Mouse (Mus musculus): ENCODE results near the gene Gm17175.
"Not testable (repeated sequence)": the region's sequence is repeated elsewhere in the genome, so short reads cannot be mapped to it uniquely, and the experiment has no call there.

Gene Gm17175

DNA sequence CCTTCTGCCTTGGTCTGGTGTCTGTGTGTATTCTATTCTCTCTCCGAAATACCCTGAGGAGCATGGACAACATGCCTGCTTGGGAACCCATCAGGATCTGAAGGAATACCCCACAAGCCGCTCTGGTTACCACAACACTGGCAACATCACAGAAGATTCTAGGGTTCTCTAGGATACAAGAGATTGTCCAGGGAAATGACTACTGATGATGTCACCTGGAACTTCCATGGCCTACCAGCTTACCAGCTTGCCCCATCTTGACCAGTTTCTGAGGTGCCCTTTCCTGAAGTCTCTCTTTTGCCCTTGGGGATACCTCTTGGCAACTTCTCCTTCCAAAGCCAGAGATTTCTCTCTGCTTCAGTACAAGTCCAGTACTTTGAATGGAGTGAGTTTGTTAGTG, at the start of gene Gm17175:
Gene Gm17175 (minus strand): TSS at position 101 of the 400 bp plus-strand sequence.
- DNase-seq (ENCODE audit: low spot score), result not testable (repeated sequence)

DNA sequence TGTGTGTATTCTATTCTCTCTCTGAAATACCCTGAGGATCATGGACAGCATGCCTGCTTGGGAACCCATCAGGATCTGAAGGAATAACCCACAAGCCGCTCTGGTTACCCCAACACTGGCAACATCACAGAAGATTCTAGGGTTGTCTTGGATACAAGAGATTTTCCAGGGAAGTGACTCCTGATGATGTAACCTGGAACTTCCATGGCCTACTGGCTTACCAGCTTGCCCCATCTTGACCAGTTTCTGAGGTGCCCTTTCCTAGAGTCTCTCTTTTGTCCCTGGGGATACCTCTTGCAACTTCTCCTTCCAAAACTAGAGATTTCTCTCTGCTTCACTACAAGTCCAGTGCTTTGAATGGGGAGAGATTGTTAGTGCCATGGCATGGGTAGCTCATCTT, 37.3 kb upstream of the Gm17175 start, which contains the start of gene Gm17078:
Gene Gm17078 (minus strand): TSS at position 101 of the 400 bp plus-strand sequence.
- DNase-seq (ENCODE audit: low spot score), result no peak

DNA sequence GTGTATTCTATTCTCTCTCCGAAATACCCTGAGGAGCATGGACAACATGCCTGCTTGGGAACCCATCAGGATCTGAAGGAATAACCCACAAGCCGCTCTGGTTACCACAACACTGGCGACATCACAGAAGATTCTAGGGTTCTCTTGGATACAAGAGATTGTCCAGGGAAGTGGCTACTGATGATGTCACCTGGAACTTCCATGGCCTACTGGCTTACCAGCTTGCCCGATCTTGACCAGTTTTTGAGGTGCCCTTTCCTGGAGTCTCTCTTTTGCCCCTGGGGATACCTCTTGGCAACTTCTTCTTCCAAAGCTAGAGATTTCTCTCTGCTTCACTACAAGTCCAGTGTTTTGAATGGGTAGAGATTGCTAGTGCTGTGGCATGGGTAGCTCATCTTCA, 18.2 kb upstream of the Gm17175 start, which contains the start of gene Gm17174:
Gene Gm17174 (minus strand): TSS at position 101 of the 400 bp plus-strand sequence.
- DNase-seq (ENCODE audit: low spot score), result not testable (repeated sequence)

DNA sequence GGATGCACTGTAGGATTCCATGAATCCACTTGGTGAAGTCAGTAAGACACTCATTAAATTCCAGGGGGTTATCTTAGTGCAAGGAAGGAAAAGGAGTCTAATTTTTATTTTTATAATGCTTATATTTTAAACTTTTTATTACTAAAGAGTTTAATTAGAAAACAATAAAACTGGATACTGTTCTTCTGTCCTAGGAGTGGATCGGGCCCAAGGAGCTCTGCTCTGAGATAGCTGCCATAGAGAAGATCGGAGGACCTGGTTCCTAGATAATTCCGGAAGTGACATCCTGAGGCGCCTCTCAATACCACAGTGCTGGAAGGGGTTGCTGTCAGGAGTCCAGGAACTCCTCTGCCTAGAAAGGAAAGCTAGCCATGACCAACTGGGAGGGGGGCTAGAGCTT, 21.4 kb downstream of the Gm17175 start, which contains the start of gene Gm5622:
Gene Gm5622 (plus strand): TSS at position 301 of the 400 bp plus-strand sequence.
- DNase-seq (ENCODE audit: low spot score), result no peak
